Mouse (Mus musculus) kidney, adult 11 months (tissue): Measurements from ENCODE around the gene Prm3.
A peak's percentile ranks its signal among the peaks of the same experiment; 100 is the strongest.

ENCODE experiments used
- DNase-seq: peaks from one replicate; pipeline ENCODE4 v3.0.0; 2022

The Prm3 gene

DNA sequence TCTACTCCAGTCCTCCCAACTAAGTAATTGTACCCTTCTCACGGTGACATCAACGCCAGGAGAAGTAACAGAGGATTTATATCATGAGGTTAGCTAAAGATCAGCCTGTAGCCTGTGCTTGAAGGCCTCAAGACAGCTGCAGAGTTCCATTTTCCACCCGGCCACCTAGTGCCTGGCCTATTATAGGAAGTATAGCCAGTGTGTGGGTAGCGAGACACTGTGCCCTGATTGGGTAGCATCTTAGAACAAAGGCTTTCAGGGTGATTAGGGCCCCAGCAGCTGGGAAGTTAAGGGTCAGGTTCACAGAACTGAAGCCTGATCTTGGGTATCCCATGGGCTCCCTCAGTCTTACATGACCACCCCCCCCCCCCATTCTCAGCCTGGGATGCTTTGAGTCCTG, 1.8 kb downstream of the Prm3 start:
- no peak for DNase-seq

DNA sequence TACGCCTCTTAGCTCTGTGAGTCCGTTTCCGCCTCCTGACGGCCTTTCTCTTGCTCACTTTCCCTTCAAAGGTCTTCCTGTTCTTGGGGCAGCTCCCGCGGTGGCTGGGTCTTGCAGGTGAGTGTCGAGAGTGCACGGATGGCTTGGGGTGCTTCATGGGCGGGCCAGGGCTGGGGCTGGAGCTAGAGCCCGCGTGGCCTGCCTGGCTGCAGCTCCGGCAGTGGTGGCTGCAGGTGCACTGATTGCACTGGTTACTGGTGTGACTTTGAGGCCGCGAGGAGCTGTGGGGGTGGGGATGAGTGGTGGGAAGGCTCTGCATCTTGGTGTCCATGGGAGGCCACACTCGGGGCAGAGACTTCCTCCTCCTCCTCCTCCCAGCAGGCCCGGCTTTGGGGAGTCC, 2.4 kb downstream of the Prm3 start, which contains the start of gene Tnp2:
Gene Tnp2, minus strand, starts transcription at position 390 of the 400 bp plus-strand sequence.
- no peak for DNase-seq

DNA sequence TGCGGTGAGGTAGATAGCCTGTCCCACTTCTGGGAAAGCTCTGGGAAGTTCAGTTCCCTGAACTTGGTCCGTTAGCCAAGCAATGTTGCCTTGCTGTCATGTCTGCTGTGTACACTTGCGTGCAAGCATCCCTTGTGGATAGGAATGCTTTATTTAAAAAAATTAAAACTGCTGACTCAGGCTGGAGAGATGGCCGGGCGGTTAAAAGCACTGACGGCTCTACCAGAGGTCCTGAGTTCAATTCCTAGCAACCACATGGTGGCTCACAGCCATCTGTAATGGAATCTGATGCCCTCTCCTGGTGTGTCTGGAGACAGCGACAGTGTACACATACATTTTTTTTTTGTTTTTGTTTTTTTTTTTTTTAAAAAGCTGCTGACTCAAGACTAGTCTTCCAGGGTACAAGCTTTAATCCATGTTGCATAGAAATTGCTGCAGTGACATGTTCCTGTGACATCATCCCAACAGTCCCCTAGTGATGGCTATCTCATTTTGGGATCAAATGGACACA, 3.1 kb downstream of the Prm3 start:
- DNase-seq = no peak

DNA sequence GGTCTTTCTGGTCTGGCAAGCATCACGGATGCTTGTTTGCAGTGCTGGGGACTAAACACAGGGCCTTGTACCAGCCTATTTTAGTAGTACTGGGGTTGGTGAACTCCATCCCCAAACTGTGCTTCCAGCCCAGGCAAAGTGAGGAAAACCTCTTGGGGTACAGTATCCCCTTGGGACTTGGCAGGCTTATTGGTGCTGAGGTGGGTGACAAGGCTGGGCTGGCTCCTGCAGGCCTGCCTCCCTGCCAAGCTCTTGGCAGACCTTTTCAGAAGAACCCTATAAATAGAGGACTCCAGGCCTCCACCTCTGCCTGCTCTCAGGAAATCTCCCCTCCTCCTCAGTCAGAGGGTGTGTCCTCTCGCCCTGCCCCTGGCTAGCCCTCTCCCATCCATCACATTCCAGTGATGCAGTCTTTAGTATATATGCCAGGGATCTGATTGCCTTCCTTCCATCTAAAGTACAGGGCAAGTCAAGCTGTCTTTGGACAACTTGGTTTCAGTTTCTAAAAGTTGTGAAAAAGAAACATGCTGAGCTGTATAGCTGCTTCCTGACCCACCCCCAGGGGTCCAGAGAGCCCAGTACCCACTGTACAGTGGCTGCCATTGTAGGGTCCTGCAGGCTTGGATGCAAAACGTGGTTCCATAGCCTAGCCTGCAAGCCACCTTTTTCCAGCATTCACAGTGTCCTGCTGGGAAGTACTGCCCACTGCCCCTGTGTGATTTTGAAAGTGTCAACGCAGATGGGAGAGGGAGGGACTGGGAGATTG, 3.7 kb downstream of the Prm3 start:
- no peak for DNase-seq

DNA sequence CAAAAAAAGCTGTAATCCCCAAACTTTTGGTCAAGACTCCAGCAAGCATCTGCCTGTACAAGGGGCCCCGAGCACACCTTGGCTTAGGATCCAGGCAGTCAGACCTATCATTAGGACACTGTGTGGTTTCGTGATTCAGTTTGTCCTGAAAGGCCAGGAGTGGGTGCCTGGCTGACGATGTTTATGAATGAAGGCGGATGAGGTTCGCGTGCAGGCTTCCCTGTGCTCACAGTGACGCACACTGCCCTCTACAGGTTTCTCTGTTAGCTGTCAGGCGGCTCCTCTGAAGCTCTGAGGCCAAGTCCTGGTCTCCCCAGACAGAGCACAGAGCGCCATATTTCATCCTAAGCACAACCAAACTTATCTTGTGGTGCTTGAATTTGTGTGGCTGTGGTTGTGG, 4.4 kb downstream of the Prm3 start:
- peak; percentile 80 for DNase-seq

DNA sequence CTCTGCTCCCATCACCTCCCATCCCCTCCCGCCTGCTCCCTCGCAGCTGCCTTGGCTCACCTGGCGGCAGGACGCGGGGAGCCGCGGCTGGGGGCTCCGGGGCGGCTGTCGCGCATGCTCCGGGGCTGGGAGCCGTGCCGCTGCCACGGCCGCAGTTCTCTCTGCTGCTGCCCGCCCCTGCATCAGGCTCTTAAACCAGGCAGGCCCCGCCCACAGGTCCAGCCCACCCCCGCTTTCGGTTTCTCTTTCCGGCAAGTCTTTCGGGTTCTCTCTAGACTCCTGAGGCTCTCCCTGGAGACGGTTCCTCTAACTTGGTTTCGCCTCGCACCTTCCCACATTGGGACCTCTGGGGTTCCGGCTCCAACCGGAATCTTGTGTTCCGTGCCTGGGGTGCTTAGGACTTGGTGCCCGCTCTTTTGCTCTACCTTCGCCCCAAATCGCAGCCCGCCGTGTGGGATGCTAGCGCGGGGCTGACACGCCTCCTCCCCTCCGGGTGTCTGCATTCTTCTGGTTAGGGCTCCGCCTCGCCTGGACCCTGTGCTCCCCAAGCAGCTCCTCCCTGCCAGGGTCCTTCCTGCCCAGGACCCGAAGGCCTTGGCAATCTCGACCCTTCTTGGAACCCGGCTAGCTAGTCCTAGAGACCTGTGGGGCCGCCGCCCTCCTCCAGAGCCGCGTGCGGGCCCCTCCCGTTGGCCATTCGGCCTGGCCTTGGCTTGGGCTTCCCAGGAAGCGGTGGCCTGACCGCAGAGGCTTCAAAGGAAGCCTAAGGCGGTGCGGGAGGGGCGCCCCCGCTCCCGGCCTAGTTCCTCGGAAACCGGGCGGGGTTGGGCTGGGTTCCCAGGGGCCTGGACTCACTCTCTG, 5.1 kb downstream of the Prm3 start, which contains the start of gene Socs1:
Gene Socs1, minus strand, starts transcription at position 166 of the 861 bp plus-strand sequence.
- peak; percentile 85 for DNase-seq

DNA sequence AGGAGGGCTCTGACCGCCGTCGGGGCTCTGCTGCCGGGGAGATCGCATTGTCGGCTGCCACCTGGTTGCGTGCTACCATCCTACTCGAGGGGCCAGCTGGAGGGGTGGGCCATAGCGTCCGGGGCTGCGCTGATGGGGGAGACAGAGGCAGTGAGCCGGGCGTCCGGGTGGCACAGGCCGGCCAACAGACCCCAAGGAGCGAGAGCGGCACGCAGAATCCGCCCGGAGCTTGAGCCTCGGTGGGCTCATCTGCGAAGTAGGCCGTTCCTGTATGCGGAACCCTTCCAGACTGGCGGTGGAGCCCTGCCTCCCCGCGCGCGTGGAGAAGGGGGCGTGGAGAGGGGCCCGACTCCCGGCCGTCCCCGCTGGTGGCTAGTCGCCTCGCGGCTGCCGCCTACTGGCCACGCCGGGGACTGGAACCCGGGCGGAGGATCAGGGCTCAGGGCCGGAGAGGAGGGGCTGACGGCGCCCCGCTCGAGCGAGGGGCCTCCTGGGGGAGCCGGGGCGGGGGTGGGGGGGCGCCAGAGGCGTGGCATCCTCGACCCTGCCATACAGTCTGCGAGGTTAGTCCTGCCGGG, 5.8 kb downstream of the Prm3 start:
- DNase-seq = peak; percentile 78

DNA sequence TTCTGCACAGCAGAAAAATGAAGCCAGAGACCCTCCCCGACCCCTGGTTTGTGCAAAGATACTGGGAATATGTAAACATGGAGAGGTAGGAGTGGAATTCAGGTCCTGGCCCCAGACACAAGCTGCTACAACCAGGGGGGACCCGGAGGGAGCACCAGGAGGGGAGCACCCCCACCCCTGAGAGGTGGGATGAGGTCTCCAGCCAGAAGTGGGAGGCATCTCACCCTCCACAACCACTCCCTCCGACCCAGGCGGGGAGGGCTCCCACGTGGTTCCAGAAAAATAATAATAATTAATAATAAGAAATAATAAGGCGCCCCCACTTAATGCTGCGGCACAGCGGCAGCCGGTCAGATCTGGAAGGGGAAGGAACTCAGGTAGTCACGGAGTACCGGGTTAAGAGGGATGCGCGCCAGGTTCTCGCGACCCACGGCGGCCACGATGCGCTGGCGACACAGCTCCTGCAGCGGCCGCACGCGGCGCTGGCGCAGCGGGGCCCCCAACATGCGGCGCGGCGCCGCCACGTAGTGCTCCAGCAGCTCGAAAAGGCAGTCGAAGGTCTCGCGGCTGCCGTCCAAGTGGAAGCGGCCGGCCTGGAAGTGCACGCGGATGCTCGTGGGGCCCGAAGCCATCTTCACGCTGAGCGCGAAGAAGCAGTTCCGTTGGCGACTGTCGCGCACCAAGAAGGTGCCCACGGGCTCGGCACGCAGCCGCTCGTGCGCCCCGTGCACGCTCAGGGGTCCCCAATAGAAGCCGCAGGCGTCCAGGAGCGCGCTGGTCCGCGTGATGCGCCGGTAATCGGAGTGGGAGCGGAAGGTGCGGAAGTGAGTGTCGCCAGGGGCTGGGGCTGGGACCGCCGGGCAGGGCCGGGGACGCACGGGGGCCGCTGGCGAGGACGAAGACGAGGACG, 6.6 kb downstream of the Prm3 start:
- DNase-seq = no peak

DNA sequence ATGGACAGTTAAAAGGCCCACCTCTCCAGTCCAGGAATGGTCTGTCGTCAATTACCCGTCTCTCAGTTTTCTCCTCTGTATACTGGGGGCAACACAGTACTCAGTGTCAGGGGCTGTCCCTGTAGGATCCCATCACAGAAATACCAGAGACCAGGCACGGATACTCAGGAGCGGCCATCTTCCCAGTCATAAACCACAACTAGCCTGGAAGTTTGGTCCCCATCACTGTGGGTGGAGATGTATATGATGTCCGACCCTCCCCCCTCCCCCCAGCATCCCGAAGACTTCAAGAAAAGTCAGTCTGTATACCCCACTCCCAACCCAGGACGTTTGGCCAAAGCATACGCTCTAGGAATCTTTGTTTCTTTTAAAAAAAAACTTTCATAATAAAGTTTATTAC, 7.3 kb downstream of the Prm3 start:
- no peak for DNase-seq

DNA sequence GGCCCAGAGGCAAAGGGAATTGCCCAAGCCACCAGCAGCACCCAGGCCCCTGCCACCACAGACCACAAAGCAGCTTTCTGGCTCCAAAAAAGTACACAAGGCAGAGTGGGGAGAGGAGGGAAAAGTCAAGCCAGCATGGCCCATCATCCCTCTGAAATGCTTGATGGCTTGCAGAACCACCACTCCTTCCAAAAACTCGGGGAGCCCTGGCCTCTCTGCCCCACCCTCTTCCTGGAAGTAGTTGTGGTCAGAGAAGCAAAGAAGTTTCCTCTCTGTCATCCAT, 7.6 kb downstream of the Prm3 start:
- DNase-seq = no peak

DNA sequence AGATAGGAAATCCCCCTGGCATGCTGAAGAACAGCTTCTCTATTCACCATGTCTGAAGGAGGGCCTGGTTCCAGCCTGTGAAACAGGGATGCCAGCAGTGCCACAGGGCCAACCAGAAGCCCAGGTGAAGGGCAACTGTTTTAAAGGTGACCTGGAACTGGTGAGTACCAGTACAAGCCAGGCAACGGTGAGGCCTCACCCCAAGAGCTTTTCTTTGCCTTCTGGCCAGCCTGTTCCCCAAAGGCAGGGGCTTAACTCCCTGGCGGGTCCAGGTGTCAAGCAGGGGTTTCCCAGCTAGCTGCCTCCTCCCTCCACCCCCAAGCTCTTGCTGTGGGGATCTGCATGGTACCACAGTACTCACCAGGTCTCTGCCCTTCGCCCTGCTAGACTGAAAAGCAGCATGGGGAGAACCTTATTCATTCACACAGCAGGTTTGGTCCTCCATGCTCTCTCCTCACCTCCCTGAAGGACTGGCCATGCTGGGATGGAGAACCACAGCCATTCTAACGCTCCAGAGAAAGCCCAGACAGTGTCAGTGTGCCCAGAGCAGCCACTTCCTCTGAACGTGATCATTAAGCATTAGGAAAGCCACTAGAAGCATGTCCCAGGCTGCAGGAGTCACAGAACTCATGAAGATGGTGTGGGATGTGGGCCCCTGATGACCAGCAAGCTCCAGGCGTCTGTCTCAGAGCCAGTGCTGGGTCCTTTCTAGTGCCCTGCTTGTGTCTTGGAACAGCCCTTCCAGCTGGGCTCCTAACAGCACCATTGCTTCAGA, 8.2 kb downstream of the Prm3 start:
- DNase-seq = peak; percentile 29

DNA sequence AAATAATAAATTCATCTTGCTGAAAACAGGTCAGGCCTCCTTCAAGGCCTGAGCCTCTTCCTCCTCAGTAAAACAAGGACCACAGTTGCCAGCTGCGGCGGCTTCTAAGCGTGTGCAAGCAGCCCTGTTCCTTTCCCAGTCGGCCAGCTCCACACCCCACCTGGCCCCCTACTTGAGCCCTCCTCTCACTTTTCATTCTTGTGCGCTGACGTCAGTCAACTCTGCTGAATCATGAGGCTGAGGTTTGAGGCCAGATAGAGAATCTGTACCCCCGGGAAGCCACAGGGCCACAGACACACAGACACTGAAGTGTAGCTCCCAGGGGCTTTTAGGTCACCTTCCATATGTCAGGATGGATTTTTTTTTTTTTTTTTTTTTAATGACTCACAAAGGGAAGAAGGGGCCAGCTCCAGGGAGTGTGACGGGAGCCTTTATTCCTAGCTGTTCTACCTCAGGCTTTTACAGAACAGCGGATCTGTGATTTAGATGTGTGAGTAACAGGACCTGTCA, 8.8 kb downstream of the Prm3 start:
- no peak for DNase-seq

DNA sequence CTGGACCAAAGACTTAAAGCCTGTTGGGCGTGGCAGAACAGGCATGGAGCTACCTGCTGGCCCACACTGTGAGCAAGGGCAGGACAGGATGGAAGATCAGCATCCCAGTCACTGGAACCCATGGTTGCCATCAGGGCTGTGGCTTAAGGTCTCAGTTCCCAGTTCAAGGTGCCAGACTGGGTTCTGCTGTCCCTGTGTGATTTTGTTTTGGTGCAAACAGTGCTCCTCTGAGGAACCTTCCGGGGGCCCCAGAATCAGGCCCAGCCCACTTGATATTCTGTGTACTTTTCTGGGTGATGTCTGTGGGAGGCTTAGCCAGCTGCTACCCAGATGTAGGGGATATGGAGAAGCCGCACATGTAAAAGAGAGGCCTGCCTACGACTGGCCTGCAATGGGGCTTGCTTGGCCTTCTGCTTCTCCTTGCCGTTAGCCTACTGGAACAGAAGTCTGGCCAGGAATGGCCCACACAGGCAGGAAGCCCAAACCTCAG, 10.0 kb downstream of the Prm3 start:
- DNase-seq = no peak

DNA sequence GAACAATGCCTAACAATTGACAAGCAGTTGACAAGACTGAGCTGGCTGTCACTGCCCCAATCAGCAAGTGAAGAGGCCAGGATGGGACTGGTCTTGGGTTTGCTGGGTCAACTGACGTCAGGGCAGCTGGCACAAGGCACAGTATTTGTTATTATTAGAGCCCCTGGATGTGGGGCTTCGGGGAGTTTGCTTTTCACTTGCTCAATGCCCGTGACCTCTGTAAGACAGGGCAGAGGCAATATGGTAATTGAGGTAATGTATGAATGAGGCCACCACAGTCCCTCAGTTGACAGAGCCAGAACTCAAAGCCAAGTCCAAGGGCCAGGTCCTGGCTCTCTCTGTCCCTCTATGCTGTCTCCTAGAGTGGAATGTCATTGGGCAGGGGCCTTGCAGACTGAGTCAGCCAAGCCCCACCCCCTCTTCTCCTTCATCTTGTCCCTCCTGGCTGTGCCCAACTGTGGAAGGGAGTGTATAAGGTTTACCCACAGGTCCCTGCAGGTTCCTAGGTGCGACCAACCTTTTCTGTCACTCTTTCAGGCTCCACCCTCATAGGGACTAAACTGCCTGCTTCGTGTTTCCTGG, 13.0 kb downstream of the Prm3 start:
- DNase-seq = no peak

DNA sequence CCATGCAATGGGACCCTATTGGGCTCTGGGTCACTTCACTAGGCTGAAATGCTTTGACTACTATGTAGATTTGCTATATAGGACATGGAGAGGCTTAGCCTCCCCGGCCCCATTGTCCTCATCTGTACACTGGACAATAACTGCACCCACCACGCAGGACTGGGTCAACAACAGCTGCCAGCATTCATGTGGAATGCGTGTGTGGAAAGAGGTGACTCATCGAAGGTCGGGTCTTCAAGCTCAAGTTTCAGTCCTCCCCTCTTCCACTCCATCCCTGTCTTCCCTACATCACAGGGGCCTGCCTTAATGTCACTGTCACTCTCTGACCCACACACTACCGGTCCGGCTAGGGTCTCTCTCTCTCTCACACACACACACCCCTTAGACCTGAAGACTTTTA, 14.4 kb downstream of the Prm3 start:
- no peak for DNase-seq

DNA sequence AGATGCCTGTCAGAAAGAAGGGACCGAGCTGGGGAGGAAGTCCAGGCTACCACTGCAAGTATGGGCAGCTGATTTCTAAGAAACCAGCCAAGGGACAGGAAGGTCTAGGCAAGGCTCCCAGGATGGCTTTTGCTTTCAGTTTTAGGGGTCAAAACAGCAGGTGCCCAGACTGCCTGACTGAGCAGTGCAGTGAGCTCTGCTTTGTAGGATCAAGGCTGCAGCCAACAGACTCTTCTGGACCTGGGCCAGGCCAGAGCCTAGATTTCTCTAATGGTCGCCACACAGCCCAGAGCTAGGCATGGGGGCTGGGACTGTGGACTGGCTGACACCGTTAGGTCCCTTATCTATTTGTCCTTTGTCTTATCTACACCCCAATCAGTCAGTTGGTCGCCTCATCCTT, 16.0 kb downstream of the Prm3 start:
- no peak for DNase-seq

DNA sequence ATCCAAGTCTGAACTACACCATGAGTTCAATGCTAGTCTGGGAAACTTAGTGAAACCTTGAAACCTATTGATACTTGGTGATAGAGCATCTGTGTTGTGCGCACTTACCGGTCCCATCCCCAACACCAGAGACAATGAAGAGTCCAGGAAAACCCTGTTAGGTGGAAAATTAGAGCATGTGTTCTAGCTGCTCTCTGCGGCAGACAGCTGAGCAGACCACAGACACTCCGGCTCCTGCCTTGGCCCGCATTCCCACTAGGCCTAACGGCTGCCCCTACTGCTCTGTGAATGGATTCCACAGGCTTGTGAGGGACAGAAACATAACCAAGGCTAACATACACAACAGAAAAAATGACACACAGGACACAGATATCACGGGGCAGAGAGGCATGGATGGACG, 17.2 kb downstream of the Prm3 start:
- DNase-seq = no peak

DNA sequence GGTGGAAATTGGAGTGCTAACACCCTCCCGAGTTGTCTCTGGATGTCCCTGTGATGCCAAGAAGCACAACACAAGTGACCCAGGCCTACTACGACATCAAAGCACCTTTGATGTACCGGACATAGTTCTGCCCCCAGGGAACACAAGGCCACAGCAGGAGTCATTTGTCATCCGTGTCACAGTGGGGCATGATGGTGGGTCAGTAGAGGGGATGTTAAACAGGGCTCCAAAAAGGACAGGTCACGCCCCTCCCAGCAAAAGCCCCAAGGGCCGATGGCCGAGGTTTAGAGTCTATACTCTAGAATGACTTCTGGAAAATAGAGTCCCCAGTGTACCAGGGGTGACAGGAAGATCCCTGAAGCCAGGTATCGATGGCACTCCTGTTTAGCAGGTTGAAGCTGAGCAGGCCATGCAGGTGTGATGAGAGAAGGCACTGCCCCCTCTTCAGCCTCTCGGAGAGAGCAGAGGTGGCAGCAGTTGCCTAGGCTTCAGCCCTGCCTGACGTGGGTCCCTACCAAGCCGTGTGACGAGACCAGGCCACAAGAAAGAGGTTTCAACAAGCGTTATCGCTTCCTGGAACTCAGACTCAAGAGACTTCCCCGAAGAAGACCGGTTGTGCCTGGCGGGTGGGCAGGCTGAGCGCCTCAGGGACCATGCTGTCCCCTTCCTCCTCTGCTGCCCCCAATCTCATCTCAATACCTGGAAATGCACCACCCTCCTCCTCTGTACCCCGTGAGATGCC, 18.8 kb downstream of the Prm3 start:
- DNase-seq = no peak

DNA sequence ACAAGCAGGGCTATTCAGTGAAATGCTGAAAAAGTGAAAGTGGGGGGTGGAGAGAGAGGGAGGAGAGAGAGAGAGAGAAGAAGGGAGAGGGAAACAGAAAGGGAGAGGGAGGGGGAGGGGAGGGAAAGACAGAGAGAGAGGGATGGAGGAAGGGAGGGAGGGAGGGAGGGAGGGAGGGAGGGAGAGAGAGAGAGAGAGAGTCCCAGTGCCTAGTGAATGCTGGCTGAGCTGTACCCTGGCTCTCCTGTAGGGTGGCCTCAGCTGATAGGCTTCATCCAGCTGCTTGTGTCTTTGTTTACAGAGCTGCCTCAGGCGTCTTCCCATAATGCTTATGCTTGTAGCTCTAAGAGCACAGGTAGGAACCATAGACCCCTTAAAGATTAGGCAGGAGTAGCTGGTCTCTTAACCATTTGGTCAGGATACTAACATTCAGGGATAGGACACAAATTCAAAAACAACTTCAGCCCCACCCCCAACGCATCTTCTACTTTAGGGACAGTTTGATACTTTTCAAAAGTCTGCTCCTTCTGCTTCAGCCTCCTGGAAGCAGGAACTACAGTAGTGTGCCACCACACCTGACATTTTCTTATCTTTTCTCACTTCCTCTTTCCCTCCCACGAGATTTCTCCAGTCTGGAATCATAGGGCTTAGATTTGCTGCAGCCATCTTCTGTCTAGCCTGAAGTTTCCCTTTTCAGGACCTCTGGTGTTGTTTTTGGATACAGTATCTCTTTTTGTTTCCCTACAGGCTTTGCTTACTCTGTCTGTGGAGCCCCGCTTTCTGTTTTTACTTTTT, 20.0 kb downstream of the Prm3 start:
- no peak for DNase-seq
